Mouse (Mus musculus) heart, embryonic 14.5 days (tissue): Measurements from ENCODE around the gene Atf6. TPM values are rescaled to one million over a fixed set of nuclear protein-coding genes. Genes with fewer than 3 reads are reported as not detected.
A peak's percentile ranks its signal among the peaks of the same experiment; 100 is the strongest.

ENCODE experiments used
- ATAC-seq: fragments of 200-750 bp; cut with Nextera tagmentation; 2 replicates; pipeline ENCODE4 v1.8.0; 2017; ENCODE audit warnings: low read depth, moderate TSS enrichment; ENCODE audit not compliant: insufficient number of reproducible peaks, insufficient read depth, low FRiP score
- H3K27ac ChIP-seq, 2 experiments: fragments of 200-500 bp in 1 of 2; fragments of 300-500 bp in 1 of 2; sonication (generic) in 1 of 2; replicated peaks in 1 of 2; 2 replicates each; pipeline ENCODE4 v1.5.1; 2012 to 2014; ENCODE audit warnings: low read depth in 2 of 2, low read length in 2 of 2, control low read depth in 1 of 2, mild to moderate bottlenecking in 1 of 2, mixed read lengths in 1 of 2; ENCODE audit not compliant: control insufficient read depth in 1 of 2, insufficient read depth in 1 of 2
- H3K27me3 ChIP-seq: fragments of 300-500 bp; sonication (generic); 2 replicates; pipeline ENCODE4 v1.6.1; 2014; ENCODE audit warnings: mild to moderate bottlenecking, low read length, control low read depth; ENCODE audit not compliant: control insufficient read depth, insufficient read depth
- H3K36me3 ChIP-seq: fragments of 300-500 bp; sonication (generic); 2 replicates; pipeline ENCODE4 v1.6.1; 2014; ENCODE audit warnings: mild to moderate bottlenecking, control low read depth, low read length, mixed read lengths; ENCODE audit not compliant: control insufficient read depth, insufficient read depth
- H3K4me1 ChIP-seq, 2 experiments: fragments of 200-500 bp in 1 of 2; fragments of 300-500 bp in 1 of 2; sonication (generic) in 1 of 2; 2 replicates each; pipeline ENCODE4 v1.6.1; 2012 to 2014; ENCODE audit warnings: low read length in 2 of 2, control low read depth in 1 of 2, mixed read lengths in 1 of 2; ENCODE audit not compliant: control insufficient read depth in 2 of 2, insufficient read depth in 2 of 2
- H3K4me2 ChIP-seq: fragments of 300-500 bp; sonication (generic); 2 replicates; pipeline ENCODE4 v1.6.1; 2014; ENCODE audit warnings: mild to moderate bottlenecking, low read length
- H3K4me3 ChIP-seq, 2 experiments: fragments of 200-500 bp in 1 of 2; fragments of 300-500 bp in 1 of 2; sonication (generic) in 1 of 2; 2 replicates each; pipeline ENCODE4 v1.5.1; 2012 to 2014; ENCODE audit warnings: low read length in 2 of 2, mild to moderate bottlenecking in 2 of 2, control low read depth in 1 of 2, low read depth in 1 of 2, moderate library complexity in 1 of 2; ENCODE audit not compliant: control insufficient read depth in 1 of 2, insufficient read depth in 1 of 2
- H3K9ac ChIP-seq: fragments of 300-500 bp; sonication (generic); 2 replicates; pipeline ENCODE4 v1.6.1; 2014; ENCODE audit warnings: mild to moderate bottlenecking, low read length
- H3K9me3 ChIP-seq: fragments of 300-500 bp; sonication (generic); 2 replicates; pipeline ENCODE4 v1.6.1; 2016; ENCODE audit warnings: low read length, control low read depth; ENCODE audit not compliant: control insufficient read depth
- WGBS: fragments of 180-500 bp; shearing (Covaris S2); extraction: QIAGEN DNeasy Blood & Tissue Kit; methylation state at CpG from one replicate; pipeline ENCODE4 v1.1.7; 2014; 5-methylcytosine and 5-hydroxymethylcytosine counted together
- polyA plus RNA-seq: library from polyadenylated mRNA; unstranded; fragments of >200 nt; fragmentation: Nextera tagmentation; extraction: Ambion mirVana; gene quantifications from 2 replicates; pipeline ENCODE4 v1.2.1, GENCODE M21; 2014

The Atf6 gene
- polyA plus RNA-seq, 1 experiment from 2014 or later: 14.4 TPM

GRCm38 (mm10) chr1:170865406-170865805 is 2.2 kb downstream of the Atf6 start:
- H3K9me3 ChIP-seq: no peaks in the 10 kb centered on the region
- 31% methylated on average over 5 of the region's 5 CpGs for WGBS
- H3K9ac ChIP-seq: no peak overlapping the region
- ATAC-seq: no peak
- no peaks in the 10 kb centered on the region for H3K27me3 ChIP-seq
- no peaks in the 10 kb centered on the region for H3K36me3 ChIP-seq
- H3K4me2 ChIP-seq: peak overlapping the region; percentile 3
- no peak overlapping the region; a peak in 1 of 4 replicates for H3K27ac ChIP-seq
- H3K4me3 ChIP-seq: no peak overlapping the region
- H3K4me1 ChIP-seq: peaks cover 5 to 31% of the 10 kb centered on the region in 2 experiments

- H3K9ac ChIP-seq: no peak overlapping the region
- H3K4me3 ChIP-seq: no peak overlapping the region
- no peak for ATAC-seq
- 81% methylated on average over 3 of the region's 3 CpGs for WGBS
- peaks cover 5 to 31% of the 10 kb centered on the region in 2 experiments for H3K4me1 ChIP-seq
- H3K36me3 ChIP-seq: no peaks in the 10 kb centered on the region
- no peak overlapping the region for H3K4me2 ChIP-seq
- no peaks in the 10 kb centered on the region for H3K9me3 ChIP-seq
- H3K27me3 ChIP-seq: no peaks in the 10 kb centered on the region
- H3K27ac ChIP-seq: no peak overlapping the region
Measured at GRCm38 (mm10) chr1:170864754-170865153, 2.8 kb downstream of the Atf6 start.

GRCm38 (mm10) chr1:170864234-170864633 is 3.3 kb downstream of the Atf6 start:
- ATAC-seq: no peak
- no peaks in the 10 kb centered on the region for H3K36me3 ChIP-seq
- no peak overlapping the region for H3K4me2 ChIP-seq
- H3K27me3 ChIP-seq: no peaks in the 10 kb centered on the region
- peaks cover 5 to 31% of the 10 kb centered on the region in 2 experiments for H3K4me1 ChIP-seq
- H3K4me3 ChIP-seq: no peak overlapping the region
- H3K9ac ChIP-seq: no peak overlapping the region
- H3K9me3 ChIP-seq: no peaks in the 10 kb centered on the region
- no peak overlapping the region for H3K27ac ChIP-seq

GRCm38 (mm10) chr1:170863033-170863432 is 4.5 kb downstream of the Atf6 start:
- H3K4me2 ChIP-seq: no peak overlapping the region
- H3K27me3 ChIP-seq: no peaks in the 10 kb centered on the region
- H3K9me3 ChIP-seq: no peaks in the 10 kb centered on the region
- H3K36me3 ChIP-seq: no peaks in the 10 kb centered on the region
- peak overlapping the region in 1 of 2 experiments; percentile 20; a peak in 1 of 4 replicates for H3K27ac ChIP-seq
- H3K4me3 ChIP-seq: no peak overlapping the region
- H3K4me1 ChIP-seq: peaks cover 5 to 31% of the 10 kb centered on the region in 2 experiments
- ATAC-seq: no peak
- H3K9ac ChIP-seq: no peak overlapping the region
- WGBS: 48% methylated on average over 4 of the region's 4 CpGs

GRCm38 (mm10) chr1:170862435-170862717 is 5.2 kb downstream of the Atf6 start:
- no peaks in the 10 kb centered on the region for H3K9me3 ChIP-seq
- no peak overlapping the region for H3K4me3 ChIP-seq
- H3K27ac ChIP-seq: no peak overlapping the region
- no peaks in the 10 kb centered on the region for H3K36me3 ChIP-seq
- H3K9ac ChIP-seq: no peak overlapping the region
- WGBS: 58% methylated on average over 3 of the region's 3 CpGs
- ATAC-seq: no peak
- peaks cover 5 to 31% of the 10 kb centered on the region in 2 experiments for H3K4me1 ChIP-seq
- no peak overlapping the region for H3K4me2 ChIP-seq
- no peaks in the 10 kb centered on the region for H3K27me3 ChIP-seq

- 72% methylated on average over 13 of the region's 13 CpGs for WGBS
- no peak overlapping the region for H3K27ac ChIP-seq
- peaks cover 5 to 30% of the 10 kb centered on the region in 2 experiments for H3K4me1 ChIP-seq
- no peaks in the 10 kb centered on the region for H3K36me3 ChIP-seq
- no peaks in the 10 kb centered on the region for H3K27me3 ChIP-seq
- H3K4me3 ChIP-seq: no peak overlapping the region
- no peak for ATAC-seq
- H3K9me3 ChIP-seq: no peaks in the 10 kb centered on the region
- no peak overlapping the region for H3K4me2 ChIP-seq
- H3K9ac ChIP-seq: no peak overlapping the region
Measured at GRCm38 (mm10) chr1:170861671-170862434, 5.7 kb downstream of the Atf6 start.

GRCm38 (mm10) chr1:170858872-170859271 is 8.7 kb downstream of the Atf6 start:
- Histone ChIP-seq H3K9ac (no peak overlapping the region), H3K36me3 (0 out of 2 replicates have a peak, but pooled peaks cover 7% of the 10 kb centered on the region), H3K27me3 (no peaks in the 10 kb centered on the region), H3K9me3 (no peaks in the 10 kb centered on the region), H3K4me2 (no peak overlapping the region), H3K4me1 (peaks cover 3 to 14% of the 10 kb centered on the region in 2 experiments; a peak in 3 of 4 replicates), H3K4me3 (no peak overlapping the region), H3K27ac (no peak overlapping the region)
- 67% methylated on average over 1 of the region's 2 CpGs for WGBS
- ATAC-seq: no peak

- Histone ChIP-seq H3K9ac (no peak overlapping the region), H3K27me3 (no peaks in the 10 kb centered on the region), H3K9me3 (no peaks in the 10 kb centered on the region), H3K4me2 (no peak overlapping the region), H3K4me1 (peaks cover 3 to 10% of the 10 kb centered on the region in 2 experiments; a peak in 2 of 4 replicates), H3K36me3 (peaks cover 14% of the 10 kb centered on the region; the same call in 1 of the 2 replicates), H3K27ac (no peak overlapping the region), H3K4me3 (no peak overlapping the region)
- no peak for ATAC-seq
- WGBS: 74% methylated on average over 2 of the region's 2 CpGs
Measured at GRCm38 (mm10) chr1:170857369-170857768, 10.2 kb downstream of the Atf6 start.
